Mouse (Mus musculus) MEL (cell line): ENCODE results near the gene S100a4. TPM values are rescaled to one million over a fixed set of nuclear protein-coding genes. Genes with fewer than 3 reads are reported as not detected.

Experiments
- DNase-seq: peaks from one replicate; pipeline ENCODE4 v3.0.0; 2011; ENCODE audit warnings: low read depth, low spot score
- H3K27ac ChIP-seq: 2 replicates; pipeline ENCODE4 v1.5.1; 2012; ENCODE audit warnings: low read depth, mild to moderate bottlenecking, control low read depth, low read length, moderate library complexity; ENCODE audit not compliant: control insufficient read depth
- H3K27me3 ChIP-seq, 2 experiments: fragments of 150-350 bp in 1 of 2; sonication (generic) in 1 of 2; 2 replicates each; pipeline ENCODE4 v1.6.1; 2012; ENCODE audit warnings: low read length in 2 of 2, mild to moderate bottlenecking in 2 of 2, improper control_type of control experiment in 1 of 2, moderate library complexity in 1 of 2; ENCODE audit not compliant: insufficient read depth in 2 of 2, control insufficient read depth in 1 of 2
- H3K36me3 ChIP-seq, 2 experiments: 2 replicates each; pipeline ENCODE4 v1.6.1; 2012 to 2014; ENCODE audit warnings: low read length in 2 of 2, improper control_type of control experiment in 1 of 2, inconsistent platforms in 1 of 2, mild to moderate bottlenecking in 1 of 2; ENCODE audit not compliant: insufficient read depth in 2 of 2, control insufficient read depth in 1 of 2
- H3K4me1 ChIP-seq, 2 experiments: fragments of 150-350 bp in 1 of 2; sonication (generic) in 1 of 2; 2 replicates each; pipeline ENCODE4 v1.6.1; 2012; ENCODE audit warnings: low read length in 2 of 2, improper control_type of control experiment in 1 of 2, mild to moderate bottlenecking in 1 of 2; ENCODE audit not compliant: insufficient read depth in 2 of 2, control insufficient read depth in 1 of 2
- H3K4me3 ChIP-seq, 2 experiments: fragments of 150-350 bp in 1 of 2; sonication (generic) in 1 of 2; 2 replicates each; pipeline ENCODE4 v1.5.1; 2012; ENCODE audit warnings: low read depth in 2 of 2, low read length in 2 of 2, mild to moderate bottlenecking in 2 of 2, moderate library complexity in 2 of 2, control low read depth in 1 of 2, improper control_type of control experiment in 1 of 2; ENCODE audit not compliant: control insufficient read depth in 1 of 2, insufficient read depth in 1 of 2
- H3K79me2 ChIP-seq: 2 replicates; pipeline ENCODE4 v1.6.1; 2012; ENCODE audit warnings: mild to moderate bottlenecking, low read length, moderate library complexity; ENCODE audit not compliant: control insufficient read depth, poor library complexity, insufficient read depth
- H3K9ac ChIP-seq: 2 replicates; pipeline ENCODE4 v1.6.1; 2012; ENCODE audit warnings: low read depth, mild to moderate bottlenecking, control low read depth, low read length, moderate library complexity; ENCODE audit not compliant: control insufficient read depth, poor library complexity, severe bottlenecking
- H3K9me3 ChIP-seq: fragments of 150-350 bp; sonication (generic); replicated peaks from 2 replicates; pipeline ENCODE4 v1.6.1; 2012; ENCODE audit warnings: mild to moderate bottlenecking, low read length, improper control_type of control experiment, moderate library complexity; ENCODE audit not compliant: insufficient read depth
- BHLHE40 ChIP-seq: IDR thresholded peaks from 2 replicates; pipeline ENCODE4 v1.6.1; 2012; ENCODE audit warnings: low read depth, mild to moderate bottlenecking, inconsistent platforms, low read length, improper control_type of control experiment, borderline replicate concordance
- CHD1 ChIP-seq: IDR thresholded peaks from 2 replicates; pipeline ENCODE4 v1.6.1; 2012; ENCODE audit warnings: low read depth, mild to moderate bottlenecking, inconsistent platforms, low read length, improper control_type of control experiment
- CHD2 ChIP-seq: IDR thresholded peaks from 2 replicates; pipeline ENCODE4 v1.6.1; 2011; ENCODE audit warnings: low read length, improper control_type of control experiment
- CTCF ChIP-seq, 3 experiments: IDR thresholded peaks in 2 of 3; conservative IDR thresholded peaks in 1 of 3; 2 replicates each; pipeline ENCODE4 v1.5.1; 2011 to 2012; ENCODE audit warnings: low read length in 3 of 3, low read depth in 2 of 3, mild to moderate bottlenecking in 2 of 3, improper control_type of control experiment in 1 of 3, inconsistent platforms in 1 of 3, mixed read lengths in 1 of 3, moderate library complexity in 1 of 3; ENCODE audit not compliant: control insufficient read depth in 1 of 3, insufficient read depth in 1 of 3, poor library complexity in 1 of 3, severe bottlenecking in 1 of 3
- ELF1 ChIP-seq: IDR thresholded peaks from 2 replicates; pipeline ENCODE4 v1.6.1; 2014; ENCODE audit warnings: low read depth, mild to moderate bottlenecking, inconsistent platforms, low read length, improper control_type of control experiment, moderate library complexity
- ETS1 ChIP-seq: IDR thresholded peaks from 2 replicates; pipeline ENCODE4 v1.6.1; 2012; ENCODE audit warnings: low read depth, mild to moderate bottlenecking, inconsistent platforms, low read length, improper control_type of control experiment, moderate library complexity
- GABPA ChIP-seq: IDR thresholded peaks from 2 replicates; pipeline ENCODE4 v1.6.1; 2012; ENCODE audit warnings: low read depth, mild to moderate bottlenecking, inconsistent platforms, low read length, improper control_type of control experiment, moderate library complexity
- GATA1 ChIP-seq: IDR thresholded peaks from 2 replicates; pipeline ENCODE4 v1.6.1; 2011; ENCODE audit warnings: low read depth, low read length, improper control_type of control experiment
- HCFC1 ChIP-seq: IDR thresholded peaks from 2 replicates; pipeline ENCODE4 v1.6.1; 2012; ENCODE audit warnings: low read depth, mild to moderate bottlenecking, inconsistent platforms, low read length, improper control_type of control experiment, moderate library complexity
- MAX ChIP-seq: IDR thresholded peaks from 2 replicates; pipeline ENCODE4 v1.6.1; 2011; ENCODE audit warnings: low read length, improper control_type of control experiment
- MAZ ChIP-seq: IDR thresholded peaks from 2 replicates; pipeline ENCODE4 v1.6.1; 2012; ENCODE audit warnings: low read depth, mild to moderate bottlenecking, inconsistent platforms, low read length, improper control_type of control experiment
- MEF2A ChIP-seq: IDR thresholded peaks from 2 replicates; pipeline ENCODE4 v1.6.1; 2014; ENCODE audit warnings: low read depth, mild to moderate bottlenecking, inconsistent platforms, low read length, improper control_type of control experiment; ENCODE audit not compliant: poor library complexity, insufficient replicate concordance, severe bottlenecking; ENCODE audit errors: extremely low read depth
- MXI1 ChIP-seq: IDR thresholded peaks from 2 replicates; pipeline ENCODE4 v1.6.1; 2011; ENCODE audit warnings: mild to moderate bottlenecking, low read depth, low read length, improper control_type of control experiment
- MYB ChIP-seq: IDR thresholded peaks from 2 replicates; pipeline ENCODE4 v1.6.1; 2011; ENCODE audit warnings: mild to moderate bottlenecking, low read depth, low read length, improper control_type of control experiment
- MYC ChIP-seq: IDR thresholded peaks from 2 replicates; pipeline ENCODE4 v1.6.1; 2011; ENCODE audit warnings: low read depth, mild to moderate bottlenecking, low read length, improper control_type of control experiment, moderate library complexity
- NELFE ChIP-seq: IDR thresholded peaks from 2 replicates; pipeline ENCODE4 v1.6.1; 2011; ENCODE audit warnings: low read depth, low read length, improper control_type of control experiment
- NRF1 ChIP-seq: IDR thresholded peaks from 2 replicates; pipeline ENCODE4 v1.6.1; 2014; ENCODE audit warnings: low read depth, mild to moderate bottlenecking, inconsistent platforms, low read length, improper control_type of control experiment, moderate library complexity; ENCODE audit not compliant: poor library complexity, insufficient read depth, severe bottlenecking
- POLR2A ChIP-seq, 2 experiments: IDR thresholded peaks; 2 replicates each; pipeline ENCODE4 v1.6.1; 2011 to 2012; ENCODE audit warnings: low read length in 2 of 2, mild to moderate bottlenecking in 2 of 2, control low read depth in 1 of 2, improper control_type of control experiment in 1 of 2, low read depth in 1 of 2, moderate library complexity in 1 of 2; ENCODE audit not compliant: control insufficient read depth in 1 of 2, insufficient read depth in 1 of 2, poor library complexity in 1 of 2
- POLR2AphosphoS2 ChIP-seq: IDR thresholded peaks from 2 replicates; pipeline ENCODE4 v1.6.1; 2011; ENCODE audit warnings: low read length, improper control_type of control experiment
- POLR2AphosphoS5 ChIP-seq: IDR thresholded peaks from 2 replicates; pipeline ENCODE4 v1.6.1; 2012; ENCODE audit warnings: low read depth, borderline replicate concordance, mild to moderate bottlenecking, inconsistent platforms, low read length, moderate library complexity, mixed read lengths
- RCOR1 ChIP-seq: IDR thresholded peaks from 2 replicates; pipeline ENCODE4 v1.6.1; 2012; ENCODE audit warnings: low read depth, mild to moderate bottlenecking, inconsistent platforms, low read length, improper control_type of control experiment
- SIN3A ChIP-seq: IDR thresholded peaks from 2 replicates; pipeline ENCODE4 v1.6.1; 2012; ENCODE audit warnings: low read length, improper control_type of control experiment, inconsistent platforms
- SMC3 ChIP-seq: IDR thresholded peaks from 2 replicates; pipeline ENCODE4 v1.6.1; 2011; ENCODE audit warnings: low read depth, low read length, improper control_type of control experiment
- TBP ChIP-seq: IDR thresholded peaks from 2 replicates; pipeline ENCODE4 v1.8.0; 2011; ENCODE audit warnings: low read depth, low read length, improper control_type of control experiment
- TCF12 ChIP-seq: IDR thresholded peaks from 2 replicates; pipeline ENCODE4 v1.6.1; 2014; ENCODE audit warnings: low read depth, mild to moderate bottlenecking, inconsistent platforms, low read length, improper control_type of control experiment, moderate library complexity
- USF1 ChIP-seq: IDR thresholded peaks from 2 replicates; pipeline ENCODE4 v1.6.1; 2014; ENCODE audit warnings: low read depth, mild to moderate bottlenecking, inconsistent platforms, low read length, improper control_type of control experiment, moderate library complexity
- USF2 ChIP-seq, 2 experiments: IDR thresholded peaks; 2 replicates each; pipeline ENCODE4 v1.6.1; 2011 to 2012; ENCODE audit warnings: improper control_type of control experiment in 2 of 2, low read length in 2 of 2, borderline replicate concordance in 1 of 2, inconsistent platforms in 1 of 2, low read depth in 1 of 2, mild to moderate bottlenecking in 1 of 2; ENCODE audit not compliant: insufficient read depth in 1 of 2
- ZKSCAN1 ChIP-seq: IDR thresholded peaks from 2 replicates; pipeline ENCODE4 v1.6.1; 2012; ENCODE audit warnings: low read depth, mild to moderate bottlenecking, inconsistent platforms, low read length, improper control_type of control experiment, moderate library complexity
- ZMIZ1 ChIP-seq: IDR thresholded peaks from 2 replicates; pipeline ENCODE4 v1.6.1; 2012; ENCODE audit warnings: low read depth, mild to moderate bottlenecking, inconsistent platforms, low read length, improper control_type of control experiment, moderate library complexity
- ZNF384 ChIP-seq: IDR thresholded peaks from 2 replicates; pipeline ENCODE4 v1.6.1; 2012; ENCODE audit warnings: low read depth, mild to moderate bottlenecking, inconsistent platforms, low read length, improper control_type of control experiment
- polyA plus RNA-seq, 2 experiments: library from polyadenylated mRNA; stranded (reverse) in 1 of 2; unstranded in 1 of 2; fragments of >175 nt in 1 of 2; fragments of >200 nt in 1 of 2; gene quantifications; 2 replicates each; pipeline versions ENCODE4 v1.2.1 to v1.2.4; 2012; ENCODE audit warnings: low replicate concordance in 2 of 2, low read depth in 1 of 2; ENCODE audit not compliant: insufficient read length in 2 of 2, insufficient read depth in 1 of 2, missing spikeins in 1 of 2
- total RNA-seq: library from RNA; depleted of rRNA; stranded (reverse); fragments of 300-350 nt; gene quantifications from 2 replicates; pipeline ENCODE4 v1.2.3, GENCODE M21; 2012

S100a4 gene
- total and polyA plus RNA-seq, 3 experiments: 0.73 to 2.3 TPM; not detected in 1

GRCm38 (mm10) chr3:90586016-90586643 is 17.4 kb upstream of the S100a4 start:
- H3K27me3 ChIP-seq: no peaks in the 10 kb centered on the region
- no peak overlapping the region for H3K9ac ChIP-seq
- TF ChIP-seq RCOR1 (no peak), SIN3A (no peak), ZMIZ1 (no peak), USF2 (IDR thresholded peaks at IDR 0.05; ENCODE audit: borderline replicate concordance in 1 of 2, insufficient read depth in 1 of 2, low read depth in 1 of 2, low read length in 2 of 2) (no peak), ZNF384 (no peak)
- H3K79me2 ChIP-seq: no peaks in the 10 kb centered on the region
- H3K9me3 ChIP-seq: no peaks in the 10 kb centered on the region
- DNase-seq: no peak
- H3K36me3 ChIP-seq: peaks cover 0 to 9% of the 10 kb centered on the region in 2 experiments; a peak in 2 of 4 replicates
- no peak overlapping the region for H3K27ac ChIP-seq
- H3K4me1 ChIP-seq: peaks cover 0 to 28% of the 10 kb centered on the region in 2 experiments; a peak in 2 of 4 replicates
- no peak overlapping the region for H3K4me3 ChIP-seq

GRCm38 (mm10) chr3:90586906-90587305 is 16.7 kb upstream of the S100a4 start:
- H3K9me3 ChIP-seq: no peaks in the 10 kb centered on the region
- H3K4me1 ChIP-seq: peaks cover 0 to 28% of the 10 kb centered on the region in 2 experiments; a peak in 2 of 4 replicates
- H3K27me3 ChIP-seq: no peaks in the 10 kb centered on the region
- peak overlapping the region; percentile 58 for H3K9ac ChIP-seq
- peaks cover 0 to 9% of the 10 kb centered on the region in 2 experiments; a peak in 2 of 4 replicates for H3K36me3 ChIP-seq
- H3K79me2 ChIP-seq: no peaks in the 10 kb centered on the region
- peak overlapping the region; percentile 24 to 41; a peak in 3 of 4 replicates for H3K4me3 ChIP-seq
- DNase-seq: peak; percentile 88
- peak overlapping the region; percentile 61 for H3K27ac ChIP-seq
- no peak for TF ChIP-seq MYC
- no peak for TF ChIP-seq SIN3A
- no peak for TF ChIP-seq NRF1
- 0 out of 2 replicates have a peak, but pooled peaks have one; percentile 13 for TF ChIP-seq CHD2
- no peak for TF ChIP-seq HCFC1
- TF ChIP-seq MXI1: no peak
- no peak for TF ChIP-seq ZMIZ1
- TF ChIP-seq ETS1: peak; percentile 76
- 0 out of 2 replicates have a peak, but pooled peaks have one; percentile 19 for TF ChIP-seq TBP
- no peak for TF ChIP-seq GABPA
- no peak for TF ChIP-seq ELF1
- TF ChIP-seq BHLHE40: no peak
- no peak for TF ChIP-seq CHD1
- TF ChIP-seq POLR2A (IDR thresholded peaks at IDR 0.05; ENCODE audit: control insufficient read depth in 1 of 2, insufficient read depth in 1 of 2, low read depth in 1 of 2, low read length in 2 of 2, poor library complexity in 1 of 2): no peak
- TF ChIP-seq POLR2AphosphoS5: no peak
- no peak for TF ChIP-seq USF1
- TF ChIP-seq CTCF (IDR thresholded peaks at IDR 0.05 in 2 of 3, conservative IDR thresholded peaks at IDR 0.05 in 1 of 3; ENCODE audit: control insufficient read depth in 1 of 3, insufficient read depth in 1 of 3, low read depth in 2 of 3, low read length in 3 of 3, poor library complexity in 1 of 3, severe bottlenecking in 1 of 3): peak; percentile 5 to 21 (median 15); a peak in 3 of 6 replicates
- no peak for TF ChIP-seq MYB
- no peak for TF ChIP-seq GATA1
- no peak for TF ChIP-seq MEF2A
- no peak for TF ChIP-seq ZKSCAN1
- TF ChIP-seq MAZ: peak; percentile 16; the same call in 1 of the 2 replicates
- TF ChIP-seq POLR2AphosphoS2: no peak
- 0 out of 2 replicates have a peak, but pooled peaks have one; percentile 25 for TF ChIP-seq TCF12
- TF ChIP-seq NELFE: no peak
- peak; percentile 4; the same call in 1 of the 2 replicates for TF ChIP-seq SMC3
- TF ChIP-seq RCOR1: peak; percentile 45; the same call in 1 of the 2 replicates
- 0 out of 2 replicates have a peak, but pooled peaks have one; percentile 23 for TF ChIP-seq MAX
